Mouse (Mus musculus): ENCODE measurements around the gene Slc44a4.

Gene Slc44a4

GRCm38 (mm10) chr17:34913930-34914665 is at the start of gene Slc44a4:
Gene Slc44a4 (plus strand): TSS chr17:34914466.
- DNase-seq (ENCODE audit: low spot score), result no peak

DNA sequence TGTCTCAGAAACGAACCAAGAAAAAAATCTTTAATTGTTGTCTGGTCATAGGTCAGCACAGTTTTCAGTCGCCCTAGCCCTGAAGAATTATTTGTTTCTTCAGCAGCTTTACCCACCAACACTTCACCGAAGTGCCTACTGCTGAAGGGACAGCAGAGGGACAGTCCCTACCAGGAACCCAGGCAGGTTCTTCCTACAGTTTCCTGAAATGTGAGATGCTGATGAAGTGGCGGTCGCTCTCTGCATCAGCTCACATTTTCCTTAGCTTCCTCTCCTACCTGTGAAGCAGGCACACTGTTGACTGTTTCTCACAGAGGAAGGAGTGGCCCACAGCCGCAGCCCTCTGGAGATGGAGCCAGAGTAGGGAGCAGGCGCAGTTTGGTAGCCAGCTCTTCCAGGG is 48.3 kb upstream of the Slc44a4 start:
- DNase-seq (ENCODE audit: low spot score), result no peak

DNA sequence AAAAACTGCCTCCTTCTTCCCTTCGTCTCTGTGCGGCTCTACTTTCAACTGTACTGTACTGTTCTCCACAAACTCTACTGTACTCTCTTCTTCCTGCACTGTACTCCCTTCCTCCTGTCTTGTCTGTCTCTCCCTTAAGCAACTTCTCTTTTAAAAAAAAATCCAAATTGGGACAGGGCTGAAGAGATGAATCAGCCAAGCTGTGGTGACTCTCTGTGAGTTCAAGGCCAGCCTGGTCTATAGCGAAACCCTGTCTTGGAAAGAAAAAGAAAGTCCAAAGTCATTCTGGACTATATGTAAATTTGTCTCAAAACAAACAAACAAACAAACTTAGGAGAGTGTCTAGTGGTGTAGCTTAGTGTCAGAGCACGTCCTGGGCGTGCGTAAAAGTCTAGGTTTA is 39.9 kb upstream of the Slc44a4 start:
- no peak for DNase-seq (ENCODE audit: low spot score)

DNA sequence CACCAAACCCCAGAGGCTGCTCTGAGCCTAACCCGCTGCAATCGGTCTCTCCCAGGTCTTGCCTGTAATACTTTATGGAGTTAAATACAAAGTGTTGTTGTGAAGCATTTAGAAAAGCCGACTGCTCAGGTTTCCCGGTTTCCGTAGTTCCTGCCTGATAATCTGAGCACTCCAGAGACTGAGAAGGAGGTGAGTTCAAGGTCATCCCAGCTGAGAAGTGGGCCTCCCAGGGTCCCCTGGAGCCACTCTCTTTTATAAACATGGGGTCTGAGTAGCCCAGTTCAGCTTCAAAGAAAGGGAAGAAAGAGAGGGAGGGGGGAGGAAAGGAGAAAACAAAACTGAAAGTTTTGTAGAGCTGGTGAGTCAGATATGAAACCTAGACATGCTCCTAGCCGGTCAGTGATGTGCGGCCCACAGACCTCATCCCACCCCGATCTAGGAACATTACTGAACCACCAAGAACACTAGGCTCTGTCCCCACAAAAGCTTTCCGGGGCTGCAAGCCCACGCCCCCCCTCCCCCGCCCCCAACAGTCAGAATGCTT is 34.9 kb upstream of the Slc44a4 start, which contains the start of gene Zbtb12:
TSS of gene Zbtb12 (plus strand) at position 148 of the 544 bp plus-strand sequence.
- no peak for DNase-seq (ENCODE audit: low spot score)

- no peak for DNase-seq (ENCODE audit: low spot score)
These were observed 33.1 kb upstream of the Slc44a4 start for GRCm38 (mm10) chr17:34881166-34881565.

- DNase-seq (ENCODE audit: low spot score), result no peak
These were observed 32.5 kb upstream of the Slc44a4 start, which contains the start of gene Gm20547 for GRCm38 (mm10) chr17:34881683-34882310. Gene Gm20547 (minus strand): TSS chr17:34882042.

DNA sequence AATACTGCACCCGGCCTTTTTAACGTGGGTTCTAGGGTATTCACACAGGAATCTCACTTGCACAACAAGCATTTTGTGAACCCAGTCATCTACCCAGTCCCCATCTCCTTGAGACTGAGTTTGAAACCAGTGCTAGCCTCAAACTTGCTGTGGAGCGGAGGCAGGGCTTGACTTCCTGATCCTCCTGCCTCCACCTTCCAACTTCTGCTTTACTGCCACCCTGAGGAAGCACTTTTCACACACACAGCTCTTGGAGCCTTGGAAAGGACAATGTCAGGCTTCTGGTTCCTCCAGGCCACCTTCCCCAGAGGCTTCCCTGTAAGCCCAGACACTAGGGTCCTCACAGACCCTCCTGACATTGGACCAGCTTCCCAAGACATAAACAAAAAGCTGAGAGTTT is 30.9 kb upstream of the Slc44a4 start:
- DNase-seq (ENCODE audit: low spot score), result no peak

DNA sequence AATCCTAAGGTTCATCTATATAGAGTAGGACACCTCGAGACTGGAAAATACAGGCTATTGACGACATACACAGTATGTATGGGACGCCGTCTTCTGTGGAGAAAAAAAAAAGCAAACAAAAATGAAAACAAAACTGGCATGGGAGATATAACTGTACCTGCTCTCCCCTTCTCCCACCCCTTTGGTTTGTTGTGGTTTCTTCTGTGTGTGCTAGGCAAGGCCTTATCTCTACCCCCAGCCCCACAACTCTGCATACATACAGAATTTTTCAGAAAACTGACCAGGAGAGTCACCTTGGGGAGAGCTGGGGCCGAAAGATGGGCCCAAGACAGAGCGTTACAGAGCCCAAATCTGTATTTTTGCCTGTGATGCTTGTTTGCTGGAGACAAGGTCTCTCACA is 29.6 kb upstream of the Slc44a4 start:
- no peak for DNase-seq (ENCODE audit: low spot score)

DNA sequence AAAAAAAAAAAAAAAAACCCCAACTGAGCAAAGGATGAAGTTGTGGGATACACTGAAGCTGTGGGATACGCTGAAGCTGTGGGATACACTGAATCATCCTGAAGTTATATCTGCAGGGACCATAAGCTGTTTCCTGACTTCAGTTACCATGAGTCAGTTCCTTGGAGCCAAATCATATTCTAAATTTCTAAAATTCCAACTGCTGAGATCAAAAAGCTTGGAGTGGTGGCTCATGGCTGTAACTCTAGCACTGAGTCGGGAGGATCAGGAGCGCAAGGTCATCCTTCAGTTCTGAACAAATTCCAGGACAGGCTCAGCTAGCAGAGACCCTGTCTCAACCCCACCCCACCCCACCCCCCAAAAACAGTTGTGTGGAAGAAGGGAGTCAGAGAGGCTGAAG is 28.7 kb upstream of the Slc44a4 start:
- no peak for DNase-seq (ENCODE audit: low spot score)

DNA sequence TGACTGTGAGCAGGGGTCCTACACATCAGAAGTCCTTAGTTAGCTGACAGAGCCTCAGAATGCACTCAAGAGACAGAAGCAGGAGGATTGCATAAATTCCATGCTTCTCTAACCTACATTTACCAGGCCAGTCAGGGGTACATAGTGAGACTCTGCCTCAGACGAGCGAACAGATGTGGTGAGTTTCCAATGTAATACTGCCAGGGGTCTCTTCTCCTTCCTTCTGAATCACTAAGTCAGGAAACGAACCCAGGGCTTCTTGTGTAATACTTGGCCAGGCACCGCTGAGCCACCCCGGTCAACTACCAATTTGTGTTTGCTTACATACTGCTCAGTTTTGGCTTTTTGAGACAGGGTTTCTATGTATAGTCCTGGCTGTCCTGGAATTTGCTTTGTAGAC is 26.3 kb upstream of the Slc44a4 start:
- DNase-seq (ENCODE audit: low spot score), result no peak

- DNase-seq (ENCODE audit: low spot score), result no peak
These were observed 24.1 kb upstream of the Slc44a4 start for GRCm38 (mm10) chr17:34890074-34890743.

DNA sequence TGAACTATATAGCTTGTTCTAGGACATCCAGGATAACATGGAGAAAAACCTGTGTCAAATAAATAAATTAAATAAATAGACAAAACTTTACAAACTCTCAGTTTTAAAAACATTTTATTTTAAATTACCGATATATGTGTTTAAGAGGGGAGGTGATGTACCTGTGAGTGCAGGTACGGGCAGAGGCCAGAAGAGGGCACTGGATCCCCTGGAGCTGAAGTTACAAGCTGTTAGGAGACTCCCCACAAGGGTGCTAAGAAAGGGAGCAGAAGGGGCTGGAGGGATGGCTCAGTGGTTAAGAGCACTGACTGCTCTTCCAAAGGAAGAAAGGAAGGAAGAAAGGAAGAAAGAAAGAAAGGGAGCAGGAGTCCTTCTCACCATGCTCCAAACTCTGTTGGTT is 22.9 kb upstream of the Slc44a4 start:
- DNase-seq (ENCODE audit: low spot score), result no peak

DNA sequence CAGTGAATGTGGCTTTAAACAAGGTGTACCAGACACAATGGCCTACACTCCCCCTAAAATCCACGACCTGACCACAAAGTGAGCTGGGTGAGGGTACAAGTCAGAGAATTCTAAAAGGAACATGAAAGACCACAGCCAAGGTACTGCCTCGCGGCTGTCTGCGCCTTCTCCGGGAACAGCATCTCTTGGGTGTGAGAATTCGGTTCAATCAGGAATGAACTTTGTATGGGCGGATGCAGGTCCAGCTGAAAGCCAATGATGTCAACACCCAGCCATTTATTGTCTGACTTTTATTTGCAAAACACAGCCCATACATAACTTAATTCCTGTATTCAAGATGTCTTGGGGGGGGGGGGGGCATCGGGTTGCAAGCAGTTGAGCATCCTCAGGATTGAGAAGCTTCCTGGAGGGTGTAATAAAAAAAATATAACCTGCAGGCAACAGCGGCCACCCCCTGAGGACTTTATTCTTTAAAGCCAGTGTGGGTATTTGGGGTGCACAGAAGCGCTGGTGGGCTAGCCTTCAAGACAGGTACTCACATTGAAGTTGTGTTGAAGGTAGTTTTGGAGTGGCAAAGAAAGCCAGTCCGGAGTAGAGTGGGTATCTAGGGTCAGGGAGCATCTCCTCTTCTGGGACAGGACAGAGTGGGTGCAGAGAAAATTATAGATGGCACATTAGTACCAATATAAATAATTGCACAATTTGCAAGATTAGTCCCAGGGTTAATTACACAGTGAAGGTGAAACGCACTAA is 21.0 kb upstream of the Slc44a4 start:
- DNase-seq (ENCODE audit: low spot score), result no peak

- peak; percentile 97 for DNase-seq (ENCODE audit: low spot score)
These were observed 20.1 kb upstream of the Slc44a4 start for GRCm38 (mm10) chr17:34894074-34894597.

DNA sequence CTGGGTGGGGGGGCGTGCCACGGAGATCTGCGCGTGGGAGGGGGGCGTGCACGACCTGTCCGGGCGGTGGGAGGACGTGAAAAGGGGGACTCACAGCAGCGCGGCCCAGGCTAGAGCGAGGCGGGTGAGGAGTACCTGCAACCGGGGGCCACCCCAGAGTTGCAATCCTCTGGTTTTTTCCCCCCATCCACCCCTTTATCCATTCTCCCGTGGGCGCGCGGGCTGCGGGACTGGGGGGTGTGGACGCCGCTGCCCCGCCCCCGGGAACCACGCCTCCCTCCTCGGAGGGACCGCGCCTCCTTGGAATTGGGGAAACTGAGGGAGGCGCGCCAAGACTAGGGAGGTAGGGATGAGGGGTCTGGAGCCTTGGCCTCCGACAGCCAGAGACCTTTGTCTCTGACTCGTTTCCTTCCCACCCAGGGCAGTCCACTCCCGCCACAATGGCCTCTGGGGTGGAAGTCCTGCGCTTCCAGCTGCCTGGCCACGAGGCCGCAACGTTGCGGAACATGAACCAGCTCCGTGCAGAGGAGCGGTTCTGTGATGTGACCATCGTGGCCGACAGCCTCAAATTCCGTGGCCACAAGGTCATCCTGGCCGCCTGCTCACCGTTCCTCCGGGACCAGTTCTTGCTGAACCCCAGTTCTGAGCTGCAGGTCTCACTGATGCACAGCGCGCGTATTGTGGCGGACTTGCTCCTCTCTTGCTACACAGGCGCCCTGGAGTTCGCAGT is 19.3 kb upstream of the Slc44a4 start:
- DNase-seq (ENCODE audit: low spot score), result peak; percentile 44

DNA sequence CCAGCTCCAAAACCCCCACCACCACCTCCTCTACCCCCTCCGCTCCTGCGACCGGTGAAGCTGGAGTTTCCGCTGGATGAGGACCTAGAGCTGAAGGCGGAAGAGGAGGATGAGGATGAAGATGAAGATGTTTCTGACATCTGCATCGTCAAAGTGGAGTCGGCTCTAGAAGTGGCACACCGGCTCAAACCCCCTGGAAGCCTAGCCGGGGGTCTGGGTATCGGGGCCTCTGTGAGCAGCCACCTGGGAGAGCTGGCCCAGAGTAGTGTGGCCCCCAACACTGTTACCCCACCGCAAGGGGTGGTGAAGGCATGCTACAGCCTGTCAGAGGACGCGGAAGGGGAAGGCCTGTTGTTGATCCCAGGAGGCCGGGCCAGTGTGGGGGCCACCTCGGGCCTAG is 18.5 kb upstream of the Slc44a4 start:
- DNase-seq (ENCODE audit: low spot score), result no peak

GRCm38 (mm10) chr17:34896366-34896765 is 17.9 kb upstream of the Slc44a4 start:
- DNase-seq (ENCODE audit: low spot score), result no peak

DNA sequence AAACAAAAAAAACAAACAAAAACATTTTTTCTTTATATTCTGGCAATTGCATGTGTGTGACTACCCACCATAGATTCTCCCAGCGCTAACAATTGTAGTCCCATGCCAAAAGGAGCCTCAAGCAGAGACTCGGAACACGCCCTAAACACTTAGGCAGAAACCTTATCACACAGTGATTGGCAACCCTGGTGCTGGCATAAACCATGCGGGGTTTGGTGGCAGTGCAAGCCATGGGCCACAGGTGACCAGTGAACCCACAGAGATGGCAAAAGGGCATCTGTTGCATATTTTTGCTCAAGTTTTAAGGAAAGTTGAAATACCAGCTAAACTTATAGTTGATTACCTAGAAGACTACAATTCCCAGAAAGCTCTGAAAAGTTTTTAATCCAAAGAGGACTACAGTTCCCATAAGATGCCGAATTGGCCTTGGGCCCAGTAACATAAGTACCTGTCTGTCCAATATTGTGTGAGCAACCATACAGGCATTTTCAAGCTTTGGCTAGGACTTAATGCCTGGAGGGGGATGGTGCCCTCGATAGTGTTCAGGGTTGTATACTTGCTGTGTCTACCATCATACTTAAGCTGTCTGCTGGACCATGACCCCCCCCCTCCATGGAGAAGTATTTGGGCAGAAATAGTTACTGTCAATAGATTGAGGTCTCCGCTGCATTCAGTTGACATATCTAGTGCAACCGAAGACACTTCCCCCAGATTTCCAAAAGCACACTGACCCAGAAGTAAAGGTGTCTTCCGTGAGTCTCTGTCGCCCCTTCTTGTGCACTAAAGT is 16.7 kb upstream of the Slc44a4 start:
- DNase-seq (ENCODE audit: low spot score), result peak; percentile 53

DNA sequence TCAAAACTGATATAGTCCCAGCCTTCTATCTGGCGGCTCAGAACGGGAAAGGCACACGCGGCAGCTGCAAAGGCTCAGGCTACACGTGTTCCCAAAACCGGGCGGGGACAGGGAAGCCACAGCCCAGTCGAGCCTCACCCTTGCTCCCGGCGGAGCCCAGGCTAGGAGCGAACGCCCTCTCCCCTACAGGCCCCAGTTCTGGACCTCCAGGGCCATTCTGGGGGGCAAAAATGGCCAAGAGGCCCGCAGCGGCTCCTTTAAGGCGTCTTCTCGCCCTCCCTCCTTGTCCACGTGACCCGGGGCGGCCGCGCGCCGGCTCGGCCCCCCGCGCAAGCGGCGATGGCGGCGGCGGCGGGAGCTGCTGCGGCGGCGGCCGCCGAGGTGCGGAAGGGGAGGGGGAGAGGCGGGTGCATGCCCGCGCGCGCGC is 16.1 kb upstream of the Slc44a4 start, which contains the start of the genes C2 and Ehmt2:
TSS of gene C2 (minus strand) at position 106 of the 427 bp plus-strand sequence.
TSS of gene Ehmt2 (plus strand) at position 310 of the 427 bp plus-strand sequence.
- peak; percentile 88 for DNase-seq (ENCODE audit: low spot score)

GRCm38 (mm10) chr17:34898706-34899052 is 15.6 kb upstream of the Slc44a4 start:
- peak; percentile 73 for DNase-seq (ENCODE audit: low spot score)

All from embryo, embryonic 10.5 days (tissue).